Comparison of ENCODE assay signal across 8 mouse cellular contexts in genomic region chr19:5039301-5040114, GRCm38 (mm10). TPM values are rescaled to one million over a fixed set of nuclear protein-coding genes. Genes with fewer than 3 reads are reported as not detected.
A peak's percentile ranks its signal among the peaks of the same experiment; 100 is the strongest.
DNase-seq lines count a peak whose midpoint lies in the region; ATAC-seq lines count a peak whose summit lies in the region.

No protein-coding gene starts in this region.

- H3K27ac ChIP-seq in intestine, embryonic 14.5 days (ENCODE audit: low read depth) = peak overlapping the region; percentile 34; the same call in 1 of the 2 replicates
- no peak overlapping the region for H3K27ac ChIP-seq in macrophage

- H3K79me2 ChIP-seq in macrophage (ENCODE audit: inconsistent target) = peaks cover 46% of the 10 kb centered on the region

- ATAC-seq in erythroblast, adult 5-6 weeks (replicated peaks; ENCODE audit: low FRiP score, poor library complexity, severe bottlenecking) = no peak
- no peak for ATAC-seq in intestine, embryonic 14.5 days (replicated peaks; ENCODE audit: low FRiP score, low TSS enrichment, low read depth)

- H3K9ac ChIP-seq in intestine, embryonic 14.5 days (ENCODE audit: low read length) = peak overlapping the region; percentile 69

- H3K4me1 ChIP-seq in erythroblast, embryonic 14.5 days (ENCODE audit: control insufficient read depth) = peaks cover 53% of the 10 kb centered on the region
- H3K4me1 ChIP-seq in intestine, embryonic 14.5 days (replicated peaks; ENCODE audit: control insufficient read depth, insufficient read depth, low read length) = peaks cover 16% of the 10 kb centered on the region

- peak overlapping the region; percentile 95 for H3K4me2 ChIP-seq in intestine, embryonic 14.5 days (ENCODE audit: low read length)

- peak overlapping the region; percentile 80 for H3K4me3 ChIP-seq in erythroblast, embryonic 14.5 days (replicated peaks)
- H3K4me3 ChIP-seq in intestine, embryonic 14.5 days (ENCODE audit: low read depth, low read length) = peak overlapping the region; percentile 95
- H3K4me3 ChIP-seq in macrophage (ENCODE audit: inconsistent target) = peak overlapping the region; percentile 92

- peaks cover 9% of the 10 kb centered on the region for H3K36me3 ChIP-seq in erythroblast, embryonic 14.5 days (ENCODE audit: control insufficient read depth)
- peaks cover 6% of the 10 kb centered on the region; the same call in 1 of the 2 replicates for H3K36me3 ChIP-seq in intestine, embryonic 14.5 days (ENCODE audit: control insufficient read depth, insufficient read depth, low read length)
- H3K36me3 ChIP-seq in macrophage (ENCODE audit: inconsistent target) = no peaks in the 10 kb centered on the region

- DNase-seq in thymus, postnatal 14 days = peak; percentile 19
- DNase-seq in thymus, postnatal 0 days (ENCODE audit: low spot score) = no peak
- DNase-seq in intestine, embryonic 14.5 days (ENCODE audit: low spot score) = no peak
- DNase-seq in urinary bladder, postnatal 14 days (ENCODE audit: low spot score) = no peak
- no peak for DNase-seq in ovary, adult 18-20 months (ENCODE audit: low spot score)

- 13% methylated on average over 41 of the region's 41 CpGs for WGBS in intestine, embryonic 14.5 days
- WGBS in macrophage (ENCODE audit: missing documents) = 25% methylated on average over 40 of the region's 41 CpGs

- H3K9me3 ChIP-seq in erythroblast, embryonic 14.5 days (ENCODE audit: control insufficient read depth, low read length) = no peaks in the 10 kb centered on the region
- H3K9me3 ChIP-seq in intestine, embryonic 14.5 days (ENCODE audit: control insufficient read depth, low read length) = no peaks in the 10 kb centered on the region

- H3K27me3 ChIP-seq in erythroblast, embryonic 14.5 days (ENCODE audit: control insufficient read depth) = peaks cover 26% of the 10 kb centered on the region
- H3K27me3 ChIP-seq in intestine, embryonic 14.5 days (replicated peaks; ENCODE audit: control insufficient read depth, insufficient read depth, low read length) = no peaks in the 10 kb centered on the region

RNA-seq across cellular contexts. Expression of gene AC124502.3, which starts 0.8 kb away (rescaled TPM):
- polyA plus RNA-seq in erythroblast, embryonic 14.5 days (2012) = 0.03 and 0.04 TPM in 2 replicates
- 0.38 TPM in 1 of 2 replicates, not detected in the other for total RNA-seq in erythroblast, adult 5-6 weeks (2015; ENCODE audit: low replicate concordance)
- total RNA-seq in erythroblast, adult 5-6 weeks (2017; ENCODE audit: low replicate concordance) = 1.7 TPM in 1 of 2 replicates, not detected in the other
- 0.94 and 1.3 TPM in 2 replicates for polyA plus RNA-seq in thymus, postnatal 0 days (2015; fragmentation: Nextera tagmentation; extraction: Ambion mirVana)
- polyA plus RNA-seq in intestine, embryonic 14.5 days (2014; fragmentation: Nextera tagmentation; extraction: Ambion mirVana) = 1.1 and 1.6 TPM in 2 replicates
- total RNA-seq in macrophage (2018; cell fraction: chromatin; rRNA removed) = 1 to 10 TPM in 14 of 26 experiments, under 1 TPM in 10, not detected in 2; 0.16 to 2.8 (median 1.2) TPM
- 1 to 10 TPM in 20 of 26 experiments, under 1 TPM in 6; 0.51 to 3.3 (median 1.5) TPM for total RNA-seq in macrophage (2018; cell fraction: cytosol; rRNA removed)
- total RNA-seq in macrophage (2018; cell fraction: nucleus; rRNA removed) = 1 to 10 TPM in 15 of 26 experiments, under 1 TPM in 7, not detected in 4; 0.36 to 3.9 (median 1.1) TPM
- 0.76 to 2.0 TPM (median 0.80 TPM) in 3 replicates for polyA plus RNA-seq in macrophage (2018)

RNA-seq across cellular contexts. Expression of gene B4gat1, which starts 0.9 kb away (rescaled TPM):
- 0.09 and 0.15 TPM in 2 replicates for polyA plus RNA-seq in erythroblast, embryonic 14.5 days (2012)
- total RNA-seq in erythroblast, adult 5-6 weeks (2015; ENCODE audit: low replicate concordance) = 0.84 and 1.2 TPM in 2 replicates
- total RNA-seq in erythroblast, adult 5-6 weeks (2017; ENCODE audit: low replicate concordance) = not detected in 2 replicates
- polyA plus RNA-seq in thymus, postnatal 0 days (2015; fragmentation: Nextera tagmentation; extraction: Ambion mirVana) = 23.8 and 24.1 TPM in 2 replicates
- 39.1 and 45.2 TPM in 2 replicates for polyA plus RNA-seq in intestine, embryonic 14.5 days (2014; fragmentation: Nextera tagmentation; extraction: Ambion mirVana)
- total RNA-seq in macrophage (2018; cell fraction: chromatin; rRNA removed) = 1 to 10 TPM in 14 of 26 experiments, under 1 TPM in 6, not detected in 6; 0.25 to 5.8 (median 1.5) TPM
- total RNA-seq in macrophage (2018; cell fraction: cytosol; rRNA removed) = 10 to 100 TPM; 11.6 to 24.7 (median 17.2) TPM
- total RNA-seq in macrophage (2018; cell fraction: nucleus; rRNA removed) = 10 to 100 TPM in 22 of 26 experiments, 1 to 10 TPM in 4; 4.3 to 23.7 (median 15.3) TPM
- 12.6 to 23.0 TPM (median 17.7 TPM) in 3 replicates for polyA plus RNA-seq in macrophage (2018)

RNA-seq across cellular contexts. Expression of gene Brms1, which starts 1.6 kb away (rescaled TPM):
- polyA plus RNA-seq in erythroblast, embryonic 14.5 days (2012) = 4.1 and 7.0 TPM in 2 replicates
- 0.96 and 10.4 TPM in 2 replicates for total RNA-seq in erythroblast, adult 5-6 weeks (2015; ENCODE audit: low replicate concordance)
- total RNA-seq in erythroblast, adult 5-6 weeks (2017; ENCODE audit: low replicate concordance) = 12.7 and 17.6 TPM in 2 replicates
- 66.4 and 67.6 TPM in 2 replicates for polyA plus RNA-seq in thymus, postnatal 0 days (2015; fragmentation: Nextera tagmentation; extraction: Ambion mirVana)
- polyA plus RNA-seq in intestine, embryonic 14.5 days (2014; fragmentation: Nextera tagmentation; extraction: Ambion mirVana) = 49.6 and 50.8 TPM in 2 replicates
- 100 to 1,000 TPM in 1 of 26 experiments, 10 to 100 TPM in 25; 31.2 to 121 (median 57.1) TPM for total RNA-seq in macrophage (2018; cell fraction: chromatin; rRNA removed)
- 10 to 100 TPM; 49.8 to 77.1 (median 63.8) TPM for total RNA-seq in macrophage (2018; cell fraction: cytosol; rRNA removed)
- 10 to 100 TPM; 26.9 to 51.7 (median 40.5) TPM for total RNA-seq in macrophage (2018; cell fraction: nucleus; rRNA removed)
- polyA plus RNA-seq in macrophage (2018) = 61.2 to 78.9 TPM (median 63.9 TPM) in 3 replicates

RNA-seq across cellular contexts. Expression of gene Rin1, which starts 10.8 kb away (rescaled TPM):
- 0.03 and 0.13 TPM in 2 replicates for polyA plus RNA-seq in erythroblast, embryonic 14.5 days (2012)
- total RNA-seq in erythroblast, adult 5-6 weeks (2015; ENCODE audit: low replicate concordance) = not detected in 2 replicates
- total RNA-seq in erythroblast, adult 5-6 weeks (2017; ENCODE audit: low replicate concordance) = 0.09 TPM in 1 of 2 replicates, not detected in the other
- 0.84 and 1.1 TPM in 2 replicates for polyA plus RNA-seq in thymus, postnatal 0 days (2015; fragmentation: Nextera tagmentation; extraction: Ambion mirVana)
- polyA plus RNA-seq in intestine, embryonic 14.5 days (2014; fragmentation: Nextera tagmentation; extraction: Ambion mirVana) = 2.6 and 3.8 TPM in 2 replicates
- 10 to 100 TPM in 2 of 26 experiments, 1 to 10 TPM in 24; 1.3 to 11.5 (median 4.3) TPM for total RNA-seq in macrophage (2018; cell fraction: chromatin; rRNA removed)
- under 1 TPM; 0.09 to 0.80 (median 0.18) TPM for total RNA-seq in macrophage (2018; cell fraction: cytosol; rRNA removed)
- 1 to 10 TPM in 22 of 26 experiments, under 1 TPM in 4; 0.58 to 7.9 (median 2.3) TPM for total RNA-seq in macrophage (2018; cell fraction: nucleus; rRNA removed)
- polyA plus RNA-seq in macrophage (2018) = 0.08 to 0.37 TPM (median 0.11 TPM) in 3 replicates

RNA-seq across cellular contexts. Expression of gene Slc29a2, which starts 15.8 kb away (rescaled TPM):
- polyA plus RNA-seq in erythroblast, embryonic 14.5 days (2012) = 0.02 and 0.03 TPM in 2 replicates
- total RNA-seq in erythroblast, adult 5-6 weeks (2015; ENCODE audit: low replicate concordance) = not detected in 2 replicates
- total RNA-seq in erythroblast, adult 5-6 weeks (2017; ENCODE audit: low replicate concordance) = not detected in 2 replicates
- 1.5 and 1.7 TPM in 2 replicates for polyA plus RNA-seq in thymus, postnatal 0 days (2015; fragmentation: Nextera tagmentation; extraction: Ambion mirVana)
- 6.8 and 7.0 TPM in 2 replicates for polyA plus RNA-seq in intestine, embryonic 14.5 days (2014; fragmentation: Nextera tagmentation; extraction: Ambion mirVana)
- total RNA-seq in macrophage (2018; cell fraction: chromatin; rRNA removed) = 1 to 10 TPM in 14 of 26 experiments, under 1 TPM in 9, not detected in 3; 0.25 to 3.4 (median 1.1) TPM
- total RNA-seq in macrophage (2018; cell fraction: cytosol; rRNA removed) = 1 to 10 TPM in 9 of 26 experiments, under 1 TPM in 17; 0.42 to 1.5 (median 0.84) TPM
- total RNA-seq in macrophage (2018; cell fraction: nucleus; rRNA removed) = 1 to 10 TPM in 17 of 26 experiments, under 1 TPM in 7, not detected in 2; 0.44 to 4.8 (median 1.2) TPM
- polyA plus RNA-seq in macrophage (2018) = 0.75 to 2.2 TPM (median 0.76 TPM) in 3 replicates

Comparison
In these comparisons a context has a peak if more than half of its experiments do, and no peak if none do; other contexts are left out.
1. RNA of gene B4gat1, which starts 0.9 kb away (polyA plus RNA-seq): 39.1 to 45.2 TPM in intestine, embryonic 14.5 days, 23.8 to 24.1 TPM in thymus, postnatal 0 days and 12.6 to 23.0 TPM in macrophage; 0.09 to 0.15 TPM in erythroblast, embryonic 14.5 days; every median in the first group is over 10 times any median in the second.
2. Peak in every context shown above with its lines, with median percentiles within 50 percentile points of each other: H3K4me3 ChIP-seq.